Mouse (Mus musculus) kidney, postnatal 25 days (tissue): ENCODE data around the gene Ttc28.

ENCODE experiments used
- DNase-seq, 2 experiments: peaks; one replicate each; pipeline ENCODE4 v3.0.0; 2021; ENCODE audit warnings: mixed read lengths in 2 of 2

The Ttc28 gene

GRCm38 (mm10) chr5:111216166-111216565 is 336.6 kb downstream of the Ttc28 start:
- no peak for DNase-seq

- peak; percentile 31 to 62 for DNase-seq
Observed at GRCm38 (mm10) chr5:111217447-111218110, 338.0 kb downstream of the Ttc28 start.

GRCm38 (mm10) chr5:111218111-111218891 is 338.7 kb downstream of the Ttc28 start:
- no peak for DNase-seq

- DNase-seq = no peak
Observed at GRCm38 (mm10) chr5:111218998-111219397, 339.4 kb downstream of the Ttc28 start.

- DNase-seq = no peak
Observed at GRCm38 (mm10) chr5:111220679-111221380, 341.2 kb downstream of the Ttc28 start.

- no peak for DNase-seq
Observed at GRCm38 (mm10) chr5:111222820-111223219, 343.2 kb downstream of the Ttc28 start.

- no peak for DNase-seq
Observed at GRCm38 (mm10) chr5:111225306-111225705, 345.7 kb downstream of the Ttc28 start.

- DNase-seq = no peak
Observed at GRCm38 (mm10) chr5:111226486-111226885, 346.9 kb downstream of the Ttc28 start.

- DNase-seq = peak; percentile 54 to 65
Observed at GRCm38 (mm10) chr5:111227850-111228249, 348.2 kb downstream of the Ttc28 start.

- peak; percentile 57 to 61 for DNase-seq
Observed at GRCm38 (mm10) chr5:111228302-111229040, 348.9 kb downstream of the Ttc28 start.

- peak; percentile 38 to 71 for DNase-seq
Observed at GRCm38 (mm10) chr5:111229041-111229394, 349.4 kb downstream of the Ttc28 start.

GRCm38 (mm10) chr5:111229671-111230070 is 350.1 kb downstream of the Ttc28 start:
- no peak for DNase-seq

- no peak for DNase-seq
Observed at GRCm38 (mm10) chr5:111231044-111231443, 351.4 kb downstream of the Ttc28 start.

GRCm38 (mm10) chr5:111231769-111232168 is 352.2 kb downstream of the Ttc28 start:
- DNase-seq = no peak

- DNase-seq = no peak
Observed at GRCm38 (mm10) chr5:111233022-111233709, 353.6 kb downstream of the Ttc28 start.

GRCm38 (mm10) chr5:111235131-111235530 is 355.5 kb downstream of the Ttc28 start:
- DNase-seq = peak; percentile 83 to 88

GRCm38 (mm10) chr5:111237176-111237636 is 357.6 kb downstream of the Ttc28 start:
- DNase-seq = no peak

GRCm38 (mm10) chr5:111239223-111239622 is 359.6 kb downstream of the Ttc28 start:
- DNase-seq = no peak

GRCm38 (mm10) chr5:111243447-111244040 is 363.9 kb downstream of the Ttc28 start:
- DNase-seq = no peak

- DNase-seq = no peak
Observed at GRCm38 (mm10) chr5:111244061-111244460, 364.5 kb downstream of the Ttc28 start.

- no peak for DNase-seq
Observed at GRCm38 (mm10) chr5:111247571-111248265, 368.1 kb downstream of the Ttc28 start.
